Mouse (Mus musculus) E14TG2a.4 (cell line): ENCODE results near the gene Acad12.

ENCODE experiments used
- H3K27me3 ChIP-seq: 2 replicates; pipeline ENCODE4 v1.6.1; 2014; ENCODE audit warnings: low read length, control low read depth; ENCODE audit not compliant: insufficient read depth
- H3K36me3 ChIP-seq: 2 replicates; pipeline ENCODE4 v1.6.1; 2014; ENCODE audit warnings: low read length, control low read depth; ENCODE audit not compliant: insufficient read depth
- H3K4me1 ChIP-seq: replicated peaks from 2 replicates; pipeline ENCODE4 v1.6.1; 2014; ENCODE audit warnings: low read depth, low read length, control low read depth
- H3K4me3 ChIP-seq: replicated peaks from 2 replicates; pipeline ENCODE4 v1.5.1; 2014; ENCODE audit warnings: mild to moderate bottlenecking, low read length
- H3K9me3 ChIP-seq: 2 replicates; pipeline ENCODE4 v1.6.1; 2014; ENCODE audit warnings: low read length, control low read depth
- CTCF ChIP-seq: conservative IDR thresholded peaks from 2 replicates; pipeline ENCODE4 v1.5.1; 2014; ENCODE audit warnings: low read length
- NANOG ChIP-seq: IDR thresholded peaks from 2 replicates; pipeline ENCODE4 v1.6.1; 2014; ENCODE audit warnings: borderline replicate concordance, low read length, mixed read lengths
- POU5F1 ChIP-seq: IDR thresholded peaks from 2 replicates; pipeline ENCODE4 v1.6.1; 2014; ENCODE audit warnings: low read length, borderline replicate concordance

Gene Acad12

DNA sequence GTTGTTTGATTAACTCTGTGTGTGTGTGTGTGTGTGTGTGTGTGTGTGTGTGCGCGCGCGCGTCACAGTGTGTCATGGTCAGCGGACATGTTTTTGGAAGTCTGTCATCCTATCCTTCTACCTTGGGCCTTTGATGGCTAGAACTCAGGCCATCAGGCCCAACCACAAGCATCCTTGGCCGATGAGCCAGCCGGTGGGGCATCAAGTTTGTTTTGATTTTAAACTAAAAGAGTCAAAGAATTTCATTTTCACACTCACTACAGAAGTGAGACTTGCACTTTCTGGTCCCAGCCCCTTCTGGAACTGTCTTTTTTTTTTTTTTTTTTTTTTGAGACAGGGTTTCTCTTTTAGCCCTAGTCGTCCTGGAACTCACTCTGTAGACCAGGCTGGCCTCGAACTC lies 33.7 kb downstream of the Acad12 start:
- no peaks in the 10 kb centered on the region for H3K27me3 ChIP-seq
- TF ChIP-seq POU5F1 (no peak), CTCF (no peak), NANOG (no peak)

DNA sequence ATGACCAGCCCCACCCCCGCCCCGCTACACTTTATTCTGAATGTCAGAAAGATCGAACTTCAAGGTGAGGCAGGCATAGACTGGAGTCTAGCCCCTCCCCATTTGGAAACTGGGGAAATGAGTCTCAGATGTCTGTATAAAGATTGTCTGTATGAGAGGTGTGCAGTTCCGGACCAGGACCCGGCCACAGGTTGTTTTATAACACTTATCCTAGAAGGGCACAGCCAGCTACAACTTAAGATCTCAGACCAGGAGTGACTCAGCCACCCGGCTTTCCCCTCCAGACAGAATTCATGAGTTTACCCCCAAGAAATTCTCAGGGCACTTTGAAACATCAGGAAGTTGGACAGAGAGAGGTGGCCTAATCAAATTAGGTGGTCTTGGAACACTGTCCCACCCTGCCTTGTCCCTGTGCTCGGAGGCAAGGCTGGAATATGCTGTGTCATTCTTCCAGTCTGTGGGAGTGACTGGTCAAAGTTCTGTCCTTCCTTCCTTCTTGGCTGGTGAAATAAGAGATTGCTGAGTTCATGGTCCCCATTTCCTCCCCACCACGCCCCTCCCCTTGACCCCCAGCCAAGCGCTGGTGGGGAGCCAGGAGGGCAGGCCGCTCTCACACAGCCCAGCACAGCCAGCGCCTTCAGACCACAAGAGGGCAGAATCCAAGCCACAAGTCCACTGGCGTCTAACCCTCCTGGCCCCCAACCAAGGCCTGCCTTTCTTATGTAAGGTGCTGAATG lies 34.8 kb downstream of the Acad12 start:
- TF ChIP-seq NANOG: no peak
- peak; percentile 47 for TF ChIP-seq CTCF
- Histone ChIP-seq H3K36me3 (peaks cover 32% of the 10 kb centered on the region), H3K4me1 (peaks cover 93% of the 10 kb centered on the region), H3K27me3 (no peaks in the 10 kb centered on the region), H3K4me3 (peak overlapping the region; percentile 52), H3K9me3 (no peaks in the 10 kb centered on the region)

More for the DNA sequence above, 33.7 kb downstream of the Acad12 start:
- Histone ChIP-seq H3K9me3 (no peaks in the 10 kb centered on the region), H3K4me3 (no peak overlapping the region), H3K36me3 (peaks cover 29% of the 10 kb centered on the region), H3K4me1 (peaks cover 94% of the 10 kb centered on the region)

DNA sequence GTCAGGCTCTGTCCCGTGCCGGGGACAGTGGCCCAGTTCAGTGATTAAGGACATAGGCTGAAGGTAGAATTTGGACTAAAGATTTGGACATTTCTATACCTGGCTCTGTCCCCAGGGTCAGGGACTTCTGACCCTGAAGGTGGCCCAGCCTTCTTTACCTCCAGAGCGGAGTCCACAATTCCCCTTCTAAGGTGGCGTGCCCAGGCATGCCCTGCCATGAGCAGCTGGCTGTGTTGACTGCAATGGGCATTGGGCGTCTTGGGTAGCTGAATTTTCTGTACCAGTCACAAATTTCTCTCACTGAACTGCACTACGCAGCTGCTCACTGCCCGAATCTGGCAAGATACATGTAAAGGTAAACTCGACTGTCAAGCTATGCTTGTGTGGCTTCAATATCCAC lies 36.8 kb downstream of the Acad12 start:
- Histone ChIP-seq H3K4me1 (peaks cover 91% of the 10 kb centered on the region), H3K36me3 (peaks cover 40% of the 10 kb centered on the region), H3K27me3 (no peaks in the 10 kb centered on the region), H3K9me3 (no peaks in the 10 kb centered on the region), H3K4me3 (peak overlapping the region; percentile 60)
- TF ChIP-seq CTCF: no peak
- no peak for TF ChIP-seq POU5F1
- TF ChIP-seq NANOG: no peak

DNA sequence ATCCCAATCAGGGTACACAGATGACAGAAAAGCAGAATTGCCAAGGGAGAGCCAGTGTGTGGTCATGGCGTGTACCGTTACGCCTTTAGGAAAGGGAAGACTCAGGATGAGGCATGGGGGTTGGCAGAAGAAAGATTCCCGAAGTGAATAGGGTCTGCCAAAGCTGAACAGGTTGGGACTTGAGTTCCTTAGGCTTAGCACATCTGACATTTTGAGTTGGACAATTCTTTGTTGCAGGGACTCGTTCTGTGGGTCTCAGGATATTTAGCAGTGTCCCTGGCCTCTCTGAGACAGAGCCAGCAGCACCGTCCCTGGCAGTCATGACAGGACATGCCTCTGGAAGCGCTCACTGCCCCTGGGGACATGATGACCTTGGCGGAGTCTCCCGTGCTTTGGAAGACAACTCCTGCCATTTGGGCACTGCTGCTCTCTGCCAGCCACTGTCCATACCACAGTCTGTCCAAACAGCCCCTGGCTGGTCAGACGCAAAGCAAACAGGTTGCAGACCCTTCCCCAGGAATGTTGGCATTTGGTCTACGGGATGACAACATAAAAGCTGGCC lies 41.7 kb downstream of the Acad12 start:
- peaks cover 83% of the 10 kb centered on the region for H3K4me1 ChIP-seq
- no peaks in the 10 kb centered on the region for H3K27me3 ChIP-seq
- peaks cover 89% of the 10 kb centered on the region for H3K36me3 ChIP-seq
- H3K9me3 ChIP-seq: no peaks in the 10 kb centered on the region
- TF ChIP-seq POU5F1 (no peak), NANOG (no peak), CTCF (no peak)
- H3K4me3 ChIP-seq: no peak overlapping the region

DNA sequence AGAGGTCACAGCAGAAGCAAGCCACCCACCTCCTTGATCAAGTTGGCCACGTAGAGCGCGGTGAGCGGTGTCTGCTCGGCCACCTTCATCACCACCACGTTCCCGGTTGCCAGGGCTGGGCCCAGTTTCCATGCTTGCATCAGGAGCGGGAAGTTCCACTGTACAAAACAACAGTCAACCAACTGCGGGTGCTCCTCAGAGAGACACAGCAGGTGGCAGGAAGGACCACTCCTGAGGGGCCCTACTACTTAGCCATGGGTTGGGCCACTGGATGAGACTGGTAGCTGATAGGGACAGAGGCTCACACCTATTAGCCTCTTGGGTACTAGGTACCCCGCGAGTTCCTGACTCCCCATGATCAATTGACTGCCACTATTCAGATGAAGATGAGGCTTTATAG lies 42.9 kb downstream of the Acad12 start:
- peaks cover 72% of the 10 kb centered on the region for H3K4me1 ChIP-seq
- H3K36me3 ChIP-seq: peaks cover 100% of the 10 kb centered on the region
- no peaks in the 10 kb centered on the region for H3K27me3 ChIP-seq
- no peaks in the 10 kb centered on the region for H3K9me3 ChIP-seq
- TF ChIP-seq POU5F1 (no peak), NANOG (no peak), CTCF (no peak)
- peak overlapping the region; percentile 43 for H3K4me3 ChIP-seq

DNA sequence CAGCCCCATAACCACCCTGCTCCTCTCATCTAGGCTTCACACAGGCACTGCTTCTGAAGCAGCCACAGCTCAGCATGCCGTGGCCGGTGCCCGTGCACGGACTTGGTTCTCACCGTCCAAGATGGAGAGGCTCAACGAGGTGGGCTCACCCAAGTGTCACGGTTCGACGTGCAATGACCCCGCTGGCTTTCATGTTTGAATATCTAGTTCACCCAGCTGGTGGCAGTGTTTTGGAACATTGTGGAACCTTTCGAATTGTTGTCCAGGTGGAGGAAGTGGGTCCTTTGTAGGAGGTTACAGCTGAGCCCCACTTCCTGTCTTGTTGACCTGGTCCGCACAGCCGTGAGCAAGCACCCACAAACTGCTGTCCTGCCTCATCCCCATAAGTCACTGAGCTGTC lies 44.6 kb downstream of the Acad12 start:
- TF ChIP-seq CTCF (no peak), NANOG (no peak), POU5F1 (no peak)
- peaks cover 99% of the 10 kb centered on the region for H3K36me3 ChIP-seq
- no peak overlapping the region for H3K4me3 ChIP-seq
- no peaks in the 10 kb centered on the region for H3K27me3 ChIP-seq
- peaks cover 66% of the 10 kb centered on the region for H3K4me1 ChIP-seq
- no peaks in the 10 kb centered on the region for H3K9me3 ChIP-seq

DNA sequence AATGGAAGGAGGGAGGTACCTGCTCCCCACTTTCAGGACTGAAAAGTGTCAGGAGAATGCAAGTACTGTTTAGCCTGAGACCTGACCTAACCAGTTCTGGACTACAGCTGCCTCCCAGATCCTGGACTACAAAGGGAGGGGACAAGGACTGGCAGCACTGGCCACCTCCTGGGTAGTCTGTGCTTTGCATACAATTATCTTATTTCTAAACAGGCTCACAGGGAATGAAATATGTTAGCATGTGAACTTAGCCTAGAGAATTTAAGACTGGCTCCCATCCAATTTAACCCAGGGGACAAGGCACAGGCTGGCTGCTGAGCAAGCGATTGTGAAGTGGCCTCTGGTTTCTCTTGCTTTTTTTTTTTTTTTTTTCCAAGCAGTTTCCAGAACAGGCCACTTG lies 48.0 kb downstream of the Acad12 start:
- H3K4me1 ChIP-seq: peaks cover 53% of the 10 kb centered on the region
- TF ChIP-seq CTCF (no peak), POU5F1 (no peak), NANOG (no peak)
- H3K9me3 ChIP-seq: no peaks in the 10 kb centered on the region
- H3K36me3 ChIP-seq: peaks cover 93% of the 10 kb centered on the region
- H3K4me3 ChIP-seq: no peak overlapping the region
- no peaks in the 10 kb centered on the region for H3K27me3 ChIP-seq

DNA sequence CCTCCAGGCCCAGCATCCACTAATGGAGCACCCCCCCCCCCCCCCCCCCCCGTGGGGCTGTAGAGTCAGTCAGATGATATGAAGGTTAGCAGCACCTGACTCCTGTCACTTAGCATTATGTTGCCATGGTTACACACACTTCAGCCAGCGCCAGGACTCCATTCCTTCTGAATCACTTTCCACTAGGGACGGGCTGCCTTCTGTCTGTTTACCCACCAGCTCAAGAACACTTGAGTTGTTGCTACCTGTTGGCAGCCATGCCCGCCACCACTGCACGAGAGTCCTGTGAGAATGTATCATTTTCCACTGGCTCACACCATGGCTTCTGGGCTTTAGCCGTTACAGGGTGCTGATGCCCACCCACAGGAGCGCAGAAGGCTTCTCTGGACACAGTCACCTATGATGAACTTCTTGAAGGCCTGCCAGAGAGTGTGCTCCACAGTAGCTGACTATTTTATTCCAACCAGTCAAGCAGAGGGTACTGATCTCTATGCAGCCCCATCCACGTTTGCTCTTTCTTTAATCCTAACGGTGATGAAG lies 48.8 kb downstream of the Acad12 start:
- Histone ChIP-seq H3K4me1 (peaks cover 53% of the 10 kb centered on the region), H3K9me3 (no peaks in the 10 kb centered on the region), H3K27me3 (no peaks in the 10 kb centered on the region), H3K36me3 (peaks cover 85% of the 10 kb centered on the region), H3K4me3 (no peak overlapping the region)
- TF ChIP-seq CTCF (no peak), NANOG (no peak), POU5F1 (no peak)
